Mouse (Mus musculus) neural tube, embryonic 12.5 days (tissue): ENCODE results near the gene Aqp1. TPM values are rescaled to one million over a fixed set of nuclear protein-coding genes. Genes with fewer than 3 reads are reported as not detected.

Experiments
- ATAC-seq: fragments of 200-750 bp; cut with Nextera tagmentation; 2 replicates; pipeline ENCODE4 v1.8.0; 2017; ENCODE audit warnings: low read depth, mild to moderate bottlenecking, moderate TSS enrichment, moderate library complexity; ENCODE audit not compliant: low FRiP score
- H3K27ac ChIP-seq: fragments of 300-500 bp; sonication (generic); 2 replicates; pipeline ENCODE4 v1.5.1; 2016
- H3K27me3 ChIP-seq: fragments of 300-500 bp; sonication (generic); replicated peaks from 2 replicates; pipeline ENCODE4 v1.6.1; 2016; ENCODE audit warnings: mild to moderate bottlenecking
- H3K36me3 ChIP-seq: fragments of 300-500 bp; sonication (generic); 2 replicates; pipeline ENCODE4 v1.6.1; 2016; ENCODE audit warnings: mild to moderate bottlenecking
- H3K4me1 ChIP-seq: fragments of 300-500 bp; sonication (generic); 2 replicates; pipeline ENCODE4 v1.6.1; 2016
- H3K4me2 ChIP-seq: fragments of 300-500 bp; sonication (generic); replicated peaks from 2 replicates; pipeline ENCODE4 v1.6.1; 2016; ENCODE audit warnings: mild to moderate bottlenecking
- H3K4me3 ChIP-seq: fragments of 300-500 bp; sonication (generic); 2 replicates; pipeline ENCODE4 v1.5.1; 2016
- H3K9ac ChIP-seq: fragments of 300-500 bp; sonication (generic); 2 replicates; pipeline ENCODE4 v1.6.1; 2016; ENCODE audit warnings: mild to moderate bottlenecking
- H3K9me3 ChIP-seq: fragments of 300-500 bp; sonication (generic); 2 replicates; pipeline ENCODE4 v1.6.1; 2016; ENCODE audit warnings: mild to moderate bottlenecking
- WGBS: fragments of 180-500 bp; shearing (Covaris S2); methylation state at CpG from one replicate; pipeline ENCODE4 v1.1.7; 2016; 5-methylcytosine and 5-hydroxymethylcytosine counted together
- polyA plus RNA-seq: library from polyadenylated mRNA; unstranded; fragments of >200 nt; fragmentation: Nextera tagmentation; extraction: Ambion mirVana; gene quantifications from 2 replicates; pipeline ENCODE4 v1.2.1, GENCODE M21; 2016

Gene Aqp1
- polyA plus RNA-seq: 3.0 and 3.4 TPM in 2 replicates

GRCm38 (mm10) chr6:55335989-55336514 is at the start of gene Aqp1:
TSS of gene Aqp1 (plus strand) at chr6:55336432.
- Histone ChIP-seq H3K4me3 (no peak within 1 kb of the TSS), H3K9ac (no peak within 1 kb of the TSS), H3K4me1 (peaks cover 11% of the 10 kb centered on the region; the same call in 1 of the 2 replicates), H3K36me3 (no peaks in the 10 kb centered on the region), H3K4me2 (no peak within 1 kb of the TSS), H3K9me3 (no peaks in the 10 kb centered on the region), H3K27me3 (no peaks in the 10 kb centered on the region), H3K27ac (no peak within 1 kb of the TSS)
- ATAC-seq: peak; percentile 38
- 35% methylated on average over 12 of the region's 12 CpGs for WGBS

DNA sequence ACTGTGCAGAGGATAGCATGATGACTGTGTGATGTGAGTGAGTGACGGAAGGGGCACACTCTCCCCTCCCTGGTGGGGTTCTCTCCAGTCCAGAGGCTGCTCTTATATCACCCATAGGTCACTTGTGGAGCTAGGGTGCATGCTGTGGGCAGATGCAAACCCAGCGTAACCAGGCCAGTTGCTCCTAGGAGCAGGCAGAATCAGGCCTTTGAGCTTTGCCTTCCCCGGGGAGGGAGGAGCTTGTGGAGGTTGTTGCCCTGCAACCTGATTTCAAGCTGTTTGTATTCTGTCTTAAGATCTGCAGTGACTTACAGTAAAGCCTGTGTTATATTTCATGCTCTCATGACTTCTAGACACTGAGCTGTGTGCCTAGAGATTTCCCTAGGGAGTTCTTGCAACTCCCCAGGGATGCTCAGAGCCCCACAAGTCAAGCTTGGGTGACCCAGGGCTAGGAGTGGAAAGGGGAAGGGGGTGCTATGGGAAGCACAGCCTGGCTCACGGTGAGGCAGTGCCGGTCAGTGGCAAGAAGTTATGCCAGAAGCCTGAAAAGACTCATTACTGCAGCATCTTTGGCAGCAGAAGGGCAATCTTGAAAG is 48.1 kb upstream of the Aqp1 start:
- H3K27me3 ChIP-seq: no peaks in the 10 kb centered on the region
- H3K27ac ChIP-seq: no peak overlapping the region
- ATAC-seq: no peak
- no peak overlapping the region for H3K4me3 ChIP-seq
- no peak overlapping the region for H3K9ac ChIP-seq
- no peaks in the 10 kb centered on the region for H3K4me1 ChIP-seq
- H3K36me3 ChIP-seq: no peaks in the 10 kb centered on the region
- 95% methylated on average over 5 of the region's 5 CpGs for WGBS
- H3K4me2 ChIP-seq: no peak overlapping the region
- no peaks in the 10 kb centered on the region for H3K9me3 ChIP-seq

DNA sequence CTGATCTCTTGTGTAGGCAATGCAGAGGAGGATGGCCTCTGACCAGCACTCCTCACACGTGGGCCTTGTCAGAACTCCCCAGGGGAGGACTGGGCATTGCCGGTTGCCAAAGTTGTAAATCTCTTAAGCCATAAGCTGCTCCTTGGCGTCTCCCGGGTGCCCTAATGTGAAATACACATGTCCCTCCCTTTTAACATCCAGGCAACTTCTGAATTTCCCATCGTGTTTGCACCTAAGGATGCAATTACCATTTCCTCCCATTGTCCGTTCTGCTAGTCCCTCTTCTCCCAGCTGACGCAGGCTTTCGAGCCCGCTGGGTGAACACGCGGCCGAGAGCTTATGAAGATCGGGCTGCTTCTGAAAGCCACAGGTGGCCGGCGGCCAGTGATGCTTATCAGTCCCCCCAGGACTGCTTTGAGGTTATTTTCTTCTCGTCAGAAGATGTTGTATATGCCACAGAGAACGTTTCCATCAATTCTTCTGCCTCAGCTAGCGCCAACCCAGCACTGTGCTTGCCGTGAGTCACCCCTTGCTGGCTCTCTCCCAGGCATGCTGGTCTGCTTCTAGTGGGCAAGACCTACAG is 41.6 kb upstream of the Aqp1 start:
- ATAC-seq: no peak
- Histone ChIP-seq H3K4me1 (0 out of 2 replicates have a peak, but pooled peaks cover 4% of the 10 kb centered on the region), H3K4me2 (no peak overlapping the region), H3K9me3 (no peaks in the 10 kb centered on the region), H3K9ac (no peak overlapping the region), H3K27me3 (no peaks in the 10 kb centered on the region), H3K4me3 (no peak overlapping the region), H3K36me3 (peaks cover 4% of the 10 kb centered on the region; the same call in 1 of the 2 replicates), H3K27ac (no peak overlapping the region)
- WGBS: 41% methylated on average over 19 of the region's 19 CpGs

GRCm38 (mm10) chr6:55295325-55295724 is 40.9 kb upstream of the Aqp1 start:
- Histone ChIP-seq H3K36me3 (peaks cover 4% of the 10 kb centered on the region; the same call in 1 of the 2 replicates), H3K4me1 (0 out of 2 replicates have a peak, but pooled peaks cover 4% of the 10 kb centered on the region), H3K9ac (no peak overlapping the region), H3K9me3 (no peaks in the 10 kb centered on the region), H3K27me3 (no peaks in the 10 kb centered on the region), H3K27ac (no peak overlapping the region), H3K4me2 (no peak overlapping the region), H3K4me3 (no peak overlapping the region)
- no peak for ATAC-seq
- 96% methylated on average over 1 of the region's 1 CpGs for WGBS

DNA sequence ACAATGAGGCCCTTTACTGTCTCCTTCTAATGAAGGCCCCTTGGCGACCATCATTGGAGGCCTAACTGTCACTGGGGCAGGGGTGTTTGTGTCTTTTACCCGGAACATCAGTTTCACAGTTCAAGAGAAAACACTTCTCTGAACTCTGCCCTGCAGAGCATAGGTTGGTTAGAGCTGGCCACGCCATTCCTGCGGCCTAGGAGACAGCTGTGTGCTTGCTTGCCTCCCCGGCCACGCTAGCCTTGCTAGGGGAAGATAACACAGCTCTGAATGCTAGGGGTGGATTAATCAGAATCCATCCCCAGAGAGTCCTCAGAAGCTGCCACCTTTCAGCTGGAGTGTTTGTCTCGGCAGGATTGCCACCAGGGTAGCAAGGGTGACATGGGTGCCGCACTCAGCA is 36.8 kb upstream of the Aqp1 start:
- H3K4me1 ChIP-seq: 0 out of 2 replicates have a peak, but pooled peaks cover 4% of the 10 kb centered on the region
- no peak overlapping the region for H3K4me2 ChIP-seq
- H3K27ac ChIP-seq: no peak overlapping the region
- WGBS: 81% methylated on average over 8 of the region's 8 CpGs
- ATAC-seq: no peak
- no peak overlapping the region for H3K4me3 ChIP-seq
- no peak overlapping the region for H3K9ac ChIP-seq
- no peaks in the 10 kb centered on the region for H3K27me3 ChIP-seq
- peaks cover 4% of the 10 kb centered on the region; the same call in 1 of the 2 replicates for H3K36me3 ChIP-seq
- no peaks in the 10 kb centered on the region for H3K9me3 ChIP-seq

- 0 out of 2 replicates have a peak, but pooled peaks cover under 1% of the 10 kb centered on the region for H3K4me1 ChIP-seq
- H3K36me3 ChIP-seq: peaks cover 4% of the 10 kb centered on the region; the same call in 1 of the 2 replicates
- no peak overlapping the region for H3K9ac ChIP-seq
- 84% methylated on average over 2 of the region's 2 CpGs for WGBS
- H3K9me3 ChIP-seq: no peaks in the 10 kb centered on the region
- no peaks in the 10 kb centered on the region for H3K27me3 ChIP-seq
- ATAC-seq: no peak
- no peak overlapping the region for H3K4me3 ChIP-seq
- no peak overlapping the region for H3K27ac ChIP-seq
- H3K4me2 ChIP-seq: no peak overlapping the region
Measured at GRCm38 (mm10) chr6:55299917-55300316, 36.3 kb upstream of the Aqp1 start.

- 88% methylated on average over 11 of the region's 11 CpGs for WGBS
Measured at GRCm38 (mm10) chr6:55300704-55301103, 35.5 kb upstream of the Aqp1 start.

GRCm38 (mm10) chr6:55310179-55310578 is 26.1 kb upstream of the Aqp1 start:
- Histone ChIP-seq H3K9ac (no peak overlapping the region), H3K4me3 (no peak overlapping the region), H3K27ac (no peak overlapping the region), H3K36me3 (no peaks in the 10 kb centered on the region; the same call in 1 of the 2 replicates), H3K4me2 (no peak overlapping the region), H3K4me1 (no peaks in the 10 kb centered on the region; the same call in 1 of the 2 replicates), H3K9me3 (no peaks in the 10 kb centered on the region), H3K27me3 (no peaks in the 10 kb centered on the region)
- no peak for ATAC-seq
- 53% methylated on average over 2 of the region's 2 CpGs for WGBS

More at GRCm38 (mm10) chr6:55300704-55301103, 35.5 kb upstream of the Aqp1 start:
- no peak overlapping the region for H3K4me3 ChIP-seq
- no peaks in the 10 kb centered on the region for H3K9me3 ChIP-seq
- peaks cover 4% of the 10 kb centered on the region; the same call in 1 of the 2 replicates for H3K36me3 ChIP-seq
- no peak for ATAC-seq
- no peak overlapping the region for H3K4me2 ChIP-seq
- no peak overlapping the region for H3K27ac ChIP-seq
- H3K4me1 ChIP-seq: no peaks in the 10 kb centered on the region
- H3K27me3 ChIP-seq: no peaks in the 10 kb centered on the region
- no peak overlapping the region for H3K9ac ChIP-seq

GRCm38 (mm10) chr6:55311962-55312361 is 24.3 kb upstream of the Aqp1 start:
- Histone ChIP-seq H3K9ac (no peak overlapping the region), H3K27ac (no peak overlapping the region), H3K4me2 (no peak overlapping the region), H3K4me3 (no peak overlapping the region), H3K9me3 (no peaks in the 10 kb centered on the region), H3K36me3 (no peaks in the 10 kb centered on the region; the same call in 1 of the 2 replicates), H3K27me3 (no peaks in the 10 kb centered on the region), H3K4me1 (no peaks in the 10 kb centered on the region)
- 59% methylated on average over 5 of the region's 5 CpGs for WGBS
- ATAC-seq: no peak

GRCm38 (mm10) chr6:55313893-55314292 is 22.3 kb upstream of the Aqp1 start:
- no peak for ATAC-seq
- WGBS: 92% methylated on average over 4 of the region's 4 CpGs
- Histone ChIP-seq H3K27me3 (no peaks in the 10 kb centered on the region), H3K36me3 (no peaks in the 10 kb centered on the region; the same call in 1 of the 2 replicates), H3K4me1 (no peaks in the 10 kb centered on the region), H3K27ac (no peak overlapping the region), H3K9ac (no peak overlapping the region), H3K9me3 (no peaks in the 10 kb centered on the region), H3K4me3 (no peak overlapping the region), H3K4me2 (no peak overlapping the region)

GRCm38 (mm10) chr6:55314628-55315027 is 21.6 kb upstream of the Aqp1 start:
- Histone ChIP-seq H3K27ac (no peak overlapping the region), H3K36me3 (no peaks in the 10 kb centered on the region; the same call in 1 of the 2 replicates), H3K27me3 (no peaks in the 10 kb centered on the region), H3K4me2 (no peak overlapping the region), H3K4me1 (no peaks in the 10 kb centered on the region), H3K4me3 (no peak overlapping the region), H3K9me3 (no peaks in the 10 kb centered on the region), H3K9ac (no peak overlapping the region)
- no peak for ATAC-seq
- 88% methylated on average over 8 of the region's 8 CpGs for WGBS

DNA sequence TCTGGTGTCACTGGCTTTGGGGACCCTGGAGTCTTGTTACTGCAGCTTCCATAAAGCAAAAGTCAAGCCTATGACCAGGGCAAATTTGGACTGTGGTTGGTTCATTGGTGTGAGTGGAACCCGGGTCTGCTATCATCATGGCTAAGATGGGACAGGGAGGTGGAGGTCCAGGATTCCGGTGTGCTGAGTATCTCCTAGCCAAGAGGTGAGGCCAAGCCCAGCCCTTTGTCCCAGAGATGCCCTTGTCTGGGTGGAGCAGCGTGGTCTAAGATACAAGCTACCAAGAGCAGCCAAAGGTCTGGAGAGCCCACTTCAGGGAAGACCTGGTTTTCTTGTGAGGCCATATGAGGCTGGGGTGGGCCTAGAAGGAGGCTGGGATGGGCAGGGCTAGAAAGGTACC is 17.6 kb upstream of the Aqp1 start:
- no peaks in the 10 kb centered on the region for H3K36me3 ChIP-seq
- no peaks in the 10 kb centered on the region for H3K4me1 ChIP-seq
- no peak overlapping the region for H3K4me3 ChIP-seq
- H3K9ac ChIP-seq: no peak overlapping the region
- no peaks in the 10 kb centered on the region for H3K9me3 ChIP-seq
- H3K27me3 ChIP-seq: no peaks in the 10 kb centered on the region
- no peak overlapping the region for H3K4me2 ChIP-seq
- H3K27ac ChIP-seq: no peak overlapping the region
- WGBS: 86% methylated on average over 3 of the region's 3 CpGs
- no peak for ATAC-seq
